Comparison of ENCODE assay signal across 24 mouse cellular contexts in the genomic region with DNA sequence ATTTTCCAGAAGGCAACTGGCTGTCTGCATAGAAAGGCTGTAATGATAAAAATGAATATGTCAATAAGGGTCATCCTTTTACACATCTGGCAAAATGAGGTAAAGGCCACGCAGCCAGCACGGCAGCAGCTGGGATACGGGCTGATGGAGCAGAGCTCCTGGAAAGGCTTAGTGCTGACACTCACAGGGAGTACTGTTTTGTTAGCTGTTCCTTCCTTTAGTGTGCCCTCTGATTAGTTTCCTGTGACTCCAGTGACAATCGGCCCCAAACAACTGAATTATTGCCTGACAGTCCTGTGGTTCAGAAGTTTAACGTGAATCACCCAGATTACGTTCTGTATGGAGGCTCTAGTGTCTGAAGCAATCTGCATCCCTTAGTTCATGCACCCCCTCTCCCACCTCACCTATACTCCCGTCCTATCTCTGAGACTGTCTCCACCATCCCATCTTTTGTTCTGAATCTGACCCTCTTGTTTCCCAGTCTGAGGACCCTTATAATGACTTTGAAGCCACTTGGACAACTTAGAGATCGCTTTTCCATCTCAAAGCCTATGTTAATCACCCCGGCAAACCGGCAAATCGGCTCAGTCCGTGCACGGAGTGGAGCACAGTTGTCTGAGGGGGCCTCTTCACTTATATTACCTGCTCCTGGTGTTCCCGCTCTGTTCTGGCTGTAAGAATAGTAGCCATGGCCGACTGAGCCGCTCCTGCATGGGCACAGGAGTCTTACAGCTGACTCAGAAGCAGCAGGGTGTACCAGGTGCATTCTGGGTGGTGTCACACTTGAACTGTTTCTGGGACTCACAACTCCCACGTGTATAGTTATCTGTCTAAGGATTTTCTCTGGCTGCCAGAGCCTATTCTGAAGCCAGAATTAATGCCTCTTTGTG. TPM values are rescaled to one million over a fixed set of nuclear protein-coding genes. Genes with fewer than 3 reads are reported as not detected.
DNase-seq lines count a peak whose midpoint lies in the region; ATAC-seq and TF ChIP-seq lines count a peak whose summit lies in the region.
"Had no signal": no experiment of that assay in that cellular context is flagged by ENCODE, and none has a peak within 500 bp of the region (broad histone marks: within the 10 kb centered on the region; RNA-seq: fewer than 3 reads in every experiment).

No protein-coding gene starts in this region.

- peak; percentile 24 for DNase-seq in gastrocnemius, postnatal 14 days
- no peak for DNase-seq in gastrocnemius, postnatal 25 days
- DNase-seq in right cerebral cortex, adult 18-20 months, result peak; percentile 10
- no peak for DNase-seq in right cerebral cortex, postnatal 4 days
- DNase-seq in stomach, postnatal 0 days (ENCODE audit: low spot score), result no peak
- DNase-seq in thymus, postnatal 36 days, result no peak
- DNase-seq: adrenal gland, postnatal 10 days; cerebellum, adult 9-10 months; heart, postnatal 14 days; lung, adult 18-20 months; lung, postnatal 10 days; right cerebral cortex, postnatal 14 days; thymus, postnatal 25 days had no signal

- peaks cover 9% of the 10 kb centered on the region; the same call in 1 of the 2 replicates for H3K4me1 ChIP-seq in kidney, embryonic 16.5 days (ENCODE audit: insufficient read depth, low read length)
- no peaks in the 10 kb centered on the region for H3K4me1 ChIP-seq in stomach, postnatal 0 days (replicated peaks; ENCODE audit: control insufficient read depth, insufficient read depth)
- H3K4me1 ChIP-seq: embryonic facial prominence, embryonic 13.5 days; forebrain, embryonic 13.5 days; heart, embryonic 12.5 days; liver, embryonic 12.5 days; midbrain, embryonic 13.5 days had no signal

- TF ChIP-seq EP300 in stomach, postnatal 0 days (optimal IDR thresholded peaks at IDR 0.05), result no peak

- H3K27ac ChIP-seq in kidney, embryonic 16.5 days (ENCODE audit: low read length), result peak overlapping the region; percentile 86
- H3K27ac ChIP-seq in stomach, postnatal 0 days (replicated peaks), result no peak overlapping the region
- H3K27ac ChIP-seq: embryonic facial prominence, embryonic 13.5 days; forebrain, embryonic 13.5 days; hindbrain, embryonic 13.5 days; limb, embryonic 13.5 days; liver, embryonic 12.5 days; midbrain, embryonic 13.5 days had no signal

- WGBS in kidney, embryonic 16.5 days, result 27% methylated on average over 17 of the region's 17 CpGs
- WGBS in stomach, postnatal 0 days, result 68% methylated on average over 17 of the region's 17 CpGs

- H3K36me3 ChIP-seq in kidney, embryonic 16.5 days (ENCODE audit: insufficient read depth, low read length), result no peaks in the 10 kb centered on the region
- no peaks in the 10 kb centered on the region for H3K36me3 ChIP-seq in stomach, postnatal 0 days (ENCODE audit: control insufficient read depth, insufficient read depth, low read length)
- H3K36me3 ChIP-seq: embryonic facial prominence, embryonic 13.5 days; heart, embryonic 12.5 days; hindbrain, embryonic 13.5 days; limb, embryonic 13.5 days; liver, embryonic 12.5 days; midbrain, embryonic 13.5 days had no signal

- peak overlapping the region; percentile 47 for H3K4me2 ChIP-seq in kidney, embryonic 16.5 days (replicated peaks; ENCODE audit: low read depth, low read length)
- no peak overlapping the region for H3K4me2 ChIP-seq in stomach, postnatal 0 days (replicated peaks; ENCODE audit: low read depth)
- H3K4me2 ChIP-seq: embryonic facial prominence, embryonic 13.5 days; forebrain, embryonic 13.5 days; heart, embryonic 12.5 days; hindbrain, embryonic 13.5 days; limb, embryonic 13.5 days; liver, embryonic 12.5 days; midbrain, embryonic 13.5 days had no signal

- H3K9ac ChIP-seq in kidney, embryonic 16.5 days (replicated peaks; ENCODE audit: low read length), result peak overlapping the region; percentile 2; the same call in 1 of the 2 replicates
- H3K9ac ChIP-seq in stomach, postnatal 0 days (ENCODE audit: low read length), result no peak overlapping the region
- H3K9ac ChIP-seq: embryonic facial prominence, embryonic 13.5 days; forebrain, embryonic 13.5 days; heart, embryonic 12.5 days; hindbrain, embryonic 13.5 days; limb, embryonic 13.5 days; liver, embryonic 12.5 days; midbrain, embryonic 13.5 days had no signal

- intact Hi-C loops in gastrocnemius, postnatal 14 days (cut with DNase I; ENCODE audit: low total_unique reads), result no loop called here

- H3K4me3 ChIP-seq in kidney, embryonic 16.5 days (ENCODE audit: low read length), result no peak overlapping the region
- no peak overlapping the region for H3K4me3 ChIP-seq in stomach, postnatal 0 days (ENCODE audit: low read depth, low read length)
- H3K4me3 ChIP-seq: embryonic facial prominence, embryonic 13.5 days; forebrain, embryonic 13.5 days; heart, embryonic 12.5 days; hindbrain, embryonic 13.5 days; limb, embryonic 13.5 days; liver, embryonic 12.5 days; midbrain, embryonic 13.5 days had no signal

- TF ChIP-seq CTCF in stomach, postnatal 0 days (IDR thresholded peaks at IDR 0.05; ENCODE audit: low read depth), result no peak

- ATAC-seq in kidney, embryonic 16.5 days (ENCODE audit: low FRiP score, low TSS enrichment), result peak; percentile 86
- no peak for ATAC-seq in erythroblast, adult 5-6 weeks (replicated peaks; ENCODE audit: low FRiP score, poor library complexity, severe bottlenecking)
- no peak for ATAC-seq in stomach, postnatal 0 days (ENCODE audit: low FRiP score, low TSS enrichment)
- ATAC-seq: activated CD4-positive, CD25-positive, alpha-beta regulatory T cell, adult 4 months; CD4-positive, CD25-positive, alpha-beta regulatory T cell, adult 4 months; forebrain, embryonic 13.5 days; liver, embryonic 12.5 days; midbrain, embryonic 13.5 days had no signal

- no peaks in the 10 kb centered on the region; the same call in 1 of the 2 replicates for H3K9me3 ChIP-seq in kidney, embryonic 16.5 days (ENCODE audit: low read length)
- H3K9me3 ChIP-seq in stomach, postnatal 0 days (ENCODE audit: control insufficient read depth, low read length), result no peaks in the 10 kb centered on the region
- H3K9me3 ChIP-seq: embryonic facial prominence, embryonic 13.5 days; forebrain, embryonic 13.5 days; hindbrain, embryonic 13.5 days; limb, embryonic 13.5 days; liver, embryonic 12.5 days; midbrain, embryonic 13.5 days had no signal

- H3K27me3 ChIP-seq in kidney, embryonic 16.5 days (ENCODE audit: insufficient read depth, low read length), result no peaks in the 10 kb centered on the region
- H3K27me3 ChIP-seq in stomach, postnatal 0 days (ENCODE audit: control insufficient read depth, insufficient read depth, low read length), result no peaks in the 10 kb centered on the region
- H3K27me3 ChIP-seq: embryonic facial prominence, embryonic 13.5 days; forebrain, embryonic 13.5 days; heart, embryonic 12.5 days; hindbrain, embryonic 13.5 days; limb, embryonic 13.5 days; liver, embryonic 12.5 days; midbrain, embryonic 13.5 days had no signal

RNA-seq across cellular contexts. Expression of gene Shld1, which starts 39.6 kb away (rescaled TPM):
- total RNA-seq in gastrocnemius, postnatal 14 days (2021), result 1 to 10 TPM; 3.1 to 3.2 TPM
- total RNA-seq in gastrocnemius, postnatal 25 days (2021), result 1 to 10 TPM; 5.0 TPM
- 13.0 and 14.5 TPM in 2 replicates for polyA plus RNA-seq in kidney, embryonic 16.5 days (2015; fragmentation: Nextera tagmentation; extraction: Ambion mirVana)
- total RNA-seq in erythroblast, adult 5-6 weeks (2015; ENCODE audit: low replicate concordance), result 17.7 and 30.5 TPM in 2 replicates
- 26.1 and 27.6 TPM in 2 replicates for total RNA-seq in erythroblast, adult 5-6 weeks (2017; ENCODE audit: low replicate concordance)
- polyA plus RNA-seq in stomach, postnatal 0 days (2015; fragmentation: Nextera tagmentation; extraction: Ambion mirVana), result 9.8 and 10.5 TPM in 2 replicates

RNA-seq across cellular contexts. Expression of gene Gpcpd1, which starts 59.6 kb away (rescaled TPM):
- 10 to 100 TPM; 68.7 to 92.7 TPM for total RNA-seq in gastrocnemius, postnatal 14 days (2021)
- 100 to 1,000 TPM; 110 to 147 TPM for total RNA-seq in gastrocnemius, postnatal 25 days (2021)
- polyA plus RNA-seq in kidney, embryonic 16.5 days (2015; fragmentation: Nextera tagmentation; extraction: Ambion mirVana), result 25.6 and 30.8 TPM in 2 replicates
- 1,227 and 1,267 TPM in 2 replicates for total RNA-seq in erythroblast, adult 5-6 weeks (2015; ENCODE audit: low replicate concordance)
- total RNA-seq in erythroblast, adult 5-6 weeks (2017; ENCODE audit: low replicate concordance), result 1,445 and 1,475 TPM in 2 replicates
- polyA plus RNA-seq in stomach, postnatal 0 days (2015; fragmentation: Nextera tagmentation; extraction: Ambion mirVana), result 29.7 and 29.9 TPM in 2 replicates

Comparison
In these comparisons a context has a peak if more than half of its experiments do, and no peak if none do; other contexts are left out.
1. DNase-seq: peak in gastrocnemius, postnatal 14 days (single experiment) and right cerebral cortex, adult 18-20 months (single experiment); none in gastrocnemius, postnatal 25 days (single experiment), right cerebral cortex, postnatal 4 days (single experiment), stomach, postnatal 0 days (single experiment) and thymus, postnatal 36 days (0 of 2).
2. RNA of gene Gpcpd1, which starts 59.6 kb away (total RNA-seq): 1,227 to 1,475 TPM in erythroblast, adult 5-6 weeks; 110 to 147 TPM in gastrocnemius, postnatal 25 days and 68.7 to 92.7 TPM in gastrocnemius, postnatal 14 days; every median in the first group is over 4 times any median in the second.